Mouse (Mus musculus): ENCODE measurements around the gene Ubash3b. TPM values are rescaled to one million over a fixed set of nuclear protein-coding genes. Genes with fewer than 3 reads are reported as not detected.

The Ubash3b gene
- polyA plus RNA-seq, 1 experiment from 2014 or later: 9.6 TPM

DNA sequence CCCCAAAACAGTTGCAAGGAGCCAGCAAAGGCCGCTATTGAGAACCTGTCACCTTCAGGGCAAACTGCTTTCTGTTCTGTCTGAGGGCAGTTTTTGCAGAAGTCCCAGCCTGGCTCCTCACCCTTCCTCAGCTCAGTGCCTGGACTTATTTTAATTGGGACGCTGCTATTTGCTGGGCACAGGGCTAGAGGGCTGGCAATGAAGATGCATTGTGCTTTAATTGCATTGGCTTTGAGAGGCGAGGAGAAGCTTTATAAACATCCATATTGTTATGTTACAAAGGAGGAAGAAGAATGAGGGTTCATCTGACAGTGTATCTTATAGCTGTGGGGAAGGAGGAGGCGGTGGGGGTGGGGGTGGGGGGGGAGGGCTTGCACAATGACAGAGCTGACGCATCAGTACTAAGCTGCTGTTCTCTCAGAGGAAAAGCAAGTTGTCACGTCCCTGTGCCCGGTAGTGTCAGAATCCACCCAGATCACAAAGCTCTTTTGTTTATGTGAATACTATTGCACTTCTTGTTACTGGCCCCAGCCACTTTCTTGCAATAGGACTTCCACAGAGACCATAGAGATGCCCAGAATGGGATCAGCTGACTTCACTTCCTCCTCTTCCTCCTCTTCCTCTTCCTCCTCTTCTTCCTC is 841 bp downstream of the Ubash3b start:
- no peaks in the 10 kb centered on the region for H3K36me3 ChIP-seq (ENCODE audit: control insufficient read depth, insufficient read depth, low read length)
- no peak for ATAC-seq (ENCODE audit: insufficient number of reproducible peaks, insufficient read depth, low FRiP score, low read depth)
- no peak overlapping the region for H3K4me2 ChIP-seq (ENCODE audit: low read length)
- no peak overlapping the region for H3K27ac ChIP-seq (replicated peaks in 1 of 2; ENCODE audit: control insufficient read depth in 1 of 2, insufficient read depth in 1 of 2, low read depth in 2 of 2, low read length in 2 of 2)
- H3K9ac ChIP-seq (ENCODE audit: low read length): no peak overlapping the region
- H3K9me3 ChIP-seq (ENCODE audit: control insufficient read depth, low read length): no peaks in the 10 kb centered on the region
- H3K4me3 ChIP-seq (ENCODE audit: control insufficient read depth in 1 of 2, insufficient read depth in 1 of 2, low read depth in 1 of 2, low read length in 2 of 2): no peak overlapping the region
- no peaks in the 10 kb centered on the region for H3K27me3 ChIP-seq (ENCODE audit: control insufficient read depth, insufficient read depth, low read length)
- H3K4me1 ChIP-seq (ENCODE audit: control insufficient read depth in 2 of 2, insufficient read depth in 2 of 2, low read length in 2 of 2): peaks cover 9% of the 10 kb centered on the region in 2 experiments
- 62% methylated on average over 7 of the region's 7 CpGs for WGBS

DNA sequence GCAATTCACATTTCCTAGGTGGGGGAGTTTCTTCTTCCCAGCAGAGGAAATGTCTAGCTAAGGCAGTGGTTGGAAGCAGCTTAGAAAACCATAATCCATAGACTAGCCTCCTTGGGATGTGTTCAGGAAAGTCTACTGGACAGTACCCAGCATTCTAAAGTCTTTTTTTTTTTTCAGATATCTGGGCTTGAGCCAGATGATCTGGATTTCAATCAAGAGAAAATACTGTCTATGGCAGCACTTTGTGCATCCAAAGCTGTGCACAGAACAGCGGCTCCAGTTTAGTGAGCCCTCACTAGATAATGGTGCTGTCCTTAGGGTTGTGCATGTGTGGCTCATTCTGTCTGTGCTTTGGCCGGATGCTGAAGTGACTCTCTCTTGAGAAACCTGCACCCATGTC is 2.3 kb downstream of the Ubash3b start:
- Histone ChIP-seq H3K27ac (replicated peaks in 1 of 2; ENCODE audit: control insufficient read depth in 1 of 2, insufficient read depth in 1 of 2, low read depth in 2 of 2, low read length in 2 of 2) (no peak overlapping the region), H3K27me3 (ENCODE audit: control insufficient read depth, insufficient read depth, low read length) (no peaks in the 10 kb centered on the region), H3K36me3 (ENCODE audit: control insufficient read depth, insufficient read depth, low read length) (no peaks in the 10 kb centered on the region), H3K9me3 (ENCODE audit: control insufficient read depth, low read length) (no peaks in the 10 kb centered on the region), H3K4me1 (ENCODE audit: control insufficient read depth in 2 of 2, insufficient read depth in 2 of 2, low read length in 2 of 2) (peaks cover 9% of the 10 kb centered on the region in 2 experiments), H3K4me2 (ENCODE audit: low read length) (no peak overlapping the region), H3K4me3 (ENCODE audit: control insufficient read depth in 1 of 2, insufficient read depth in 1 of 2, low read depth in 1 of 2, low read length in 2 of 2) (no peak overlapping the region), H3K9ac (ENCODE audit: low read length) (no peak overlapping the region)
- no peak for ATAC-seq (ENCODE audit: insufficient number of reproducible peaks, insufficient read depth, low FRiP score, low read depth)
- WGBS: 81% methylated on average over 2 of the region's 2 CpGs

DNA sequence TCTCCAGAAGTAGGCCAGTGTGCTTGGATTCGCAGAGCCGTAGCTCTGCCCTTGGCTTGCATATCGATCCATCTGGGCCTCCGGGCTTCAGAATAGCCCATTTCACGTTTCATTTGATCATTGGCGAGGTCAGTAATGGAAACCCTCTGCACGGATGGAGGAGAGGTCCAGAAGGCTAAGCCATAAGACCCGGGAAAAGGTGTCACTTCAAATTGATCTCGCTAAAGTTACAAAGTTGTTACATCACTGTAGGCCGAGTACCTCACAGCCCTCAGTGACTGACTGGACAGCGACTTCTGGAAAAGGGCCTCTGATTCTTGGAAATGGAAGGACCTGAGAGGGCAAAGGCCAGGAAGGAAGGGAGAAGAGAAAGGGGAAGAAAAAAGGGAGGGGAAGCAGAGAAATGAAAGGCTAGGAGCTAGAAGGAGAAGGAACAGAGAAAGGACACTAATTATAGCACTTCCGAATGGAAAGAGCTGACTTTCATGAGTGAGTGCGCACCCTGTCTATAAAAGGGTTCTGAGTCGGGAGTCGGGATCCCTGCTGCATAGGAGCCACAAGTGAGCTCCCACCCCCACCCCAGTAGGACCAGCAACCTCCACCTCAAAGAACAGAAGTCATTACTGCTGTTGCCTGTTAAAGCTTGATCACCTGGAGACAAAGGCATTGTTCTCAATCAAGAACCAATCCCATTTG is 3.5 kb downstream of the Ubash3b start:
- H3K4me3 ChIP-seq (ENCODE audit: control insufficient read depth in 1 of 2, insufficient read depth in 1 of 2, low read depth in 1 of 2, low read length in 2 of 2): peak overlapping the region; percentile 17 to 88; a peak in 3 of 4 replicates
- no peaks in the 10 kb centered on the region for H3K27me3 ChIP-seq (ENCODE audit: control insufficient read depth, insufficient read depth, low read length)
- H3K27ac ChIP-seq (replicated peaks in 1 of 2; ENCODE audit: control insufficient read depth in 1 of 2, insufficient read depth in 1 of 2, low read depth in 2 of 2, low read length in 2 of 2): peak overlapping the region in 1 of 2 experiments; percentile 86; a peak in 1 of 4 replicates
- peak overlapping the region; percentile 88 for H3K4me2 ChIP-seq (ENCODE audit: low read length)
- no peak for ATAC-seq (ENCODE audit: insufficient number of reproducible peaks, insufficient read depth, low FRiP score, low read depth)
- H3K9ac ChIP-seq (ENCODE audit: low read length): peak overlapping the region; percentile 88; the same call in 1 of the 2 replicates
- WGBS: 23% methylated on average over 15 of the region's 15 CpGs
- H3K36me3 ChIP-seq (ENCODE audit: control insufficient read depth, insufficient read depth, low read length): no peaks in the 10 kb centered on the region
- H3K9me3 ChIP-seq (ENCODE audit: control insufficient read depth, low read length): no peaks in the 10 kb centered on the region
- peaks cover 16 to 21% of the 10 kb centered on the region in 2 experiments for H3K4me1 ChIP-seq (ENCODE audit: control insufficient read depth in 2 of 2, insufficient read depth in 2 of 2, low read length in 2 of 2)

DNA sequence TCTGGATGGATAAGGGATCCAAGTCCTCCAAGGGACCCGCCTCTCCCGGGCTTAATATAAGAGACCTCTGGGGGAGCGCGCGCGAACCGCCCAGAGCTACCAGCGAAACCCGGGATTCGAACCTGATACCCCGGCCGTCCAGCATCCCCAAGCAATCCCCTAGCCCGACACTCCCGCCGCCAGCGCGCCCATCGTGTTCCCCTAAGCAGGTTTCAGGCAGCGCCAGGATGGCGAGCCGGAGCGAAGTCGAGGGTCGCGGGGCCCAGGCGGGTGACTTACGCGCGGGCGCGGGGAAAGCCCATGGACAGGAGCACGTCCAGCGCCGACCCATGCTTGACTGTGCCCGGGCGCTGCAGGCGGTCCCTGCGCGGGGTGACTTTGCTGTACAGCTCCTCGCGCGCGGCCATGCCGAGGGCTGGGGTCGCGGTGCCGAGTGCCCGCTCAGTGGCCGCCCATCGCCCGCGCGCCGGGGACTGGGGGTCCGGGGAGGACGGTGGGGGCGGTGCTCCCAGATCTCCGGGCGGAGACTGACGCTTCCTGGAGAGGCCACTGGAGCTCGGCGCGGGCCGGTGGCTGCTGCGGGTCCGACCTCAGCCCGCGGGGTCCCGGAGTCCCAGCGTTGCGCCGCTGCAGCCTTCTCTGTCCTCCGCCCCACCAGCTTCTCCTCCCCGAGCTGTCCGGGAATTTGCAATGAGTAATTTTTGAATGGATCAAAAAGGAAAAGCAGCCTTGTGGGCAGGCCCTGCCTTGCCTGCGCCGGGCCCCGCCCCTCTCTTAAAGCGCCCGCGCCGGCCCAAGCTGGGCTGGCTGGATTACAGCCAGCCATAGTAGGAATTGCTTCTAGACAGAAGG is 4.3 kb downstream of the Ubash3b start:
- Histone ChIP-seq H3K4me1 (ENCODE audit: control insufficient read depth in 2 of 2, insufficient read depth in 2 of 2, low read length in 2 of 2) (peaks cover 21 to 26% of the 10 kb centered on the region in 2 experiments), H3K9ac (ENCODE audit: low read length) (peak overlapping the region; percentile 88), H3K4me3 (ENCODE audit: control insufficient read depth in 1 of 2, insufficient read depth in 1 of 2, low read depth in 1 of 2, low read length in 2 of 2) (peak overlapping the region; percentile 75 to 88), H3K36me3 (ENCODE audit: control insufficient read depth, insufficient read depth, low read length) (no peaks in the 10 kb centered on the region), H3K9me3 (ENCODE audit: control insufficient read depth, low read length) (no peaks in the 10 kb centered on the region), H3K27ac (replicated peaks in 1 of 2; ENCODE audit: control insufficient read depth in 1 of 2, insufficient read depth in 1 of 2, low read depth in 2 of 2, low read length in 2 of 2) (peak overlapping the region; percentile 71 to 86), H3K27me3 (ENCODE audit: control insufficient read depth, insufficient read depth, low read length) (no peaks in the 10 kb centered on the region), H3K4me2 (ENCODE audit: low read length) (peak overlapping the region; percentile 88)
- peak; percentile 86 for ATAC-seq (ENCODE audit: insufficient number of reproducible peaks, insufficient read depth, low FRiP score, low read depth)
- WGBS: under 1% methylated on average over 75 of the region's 82 CpGs

DNA sequence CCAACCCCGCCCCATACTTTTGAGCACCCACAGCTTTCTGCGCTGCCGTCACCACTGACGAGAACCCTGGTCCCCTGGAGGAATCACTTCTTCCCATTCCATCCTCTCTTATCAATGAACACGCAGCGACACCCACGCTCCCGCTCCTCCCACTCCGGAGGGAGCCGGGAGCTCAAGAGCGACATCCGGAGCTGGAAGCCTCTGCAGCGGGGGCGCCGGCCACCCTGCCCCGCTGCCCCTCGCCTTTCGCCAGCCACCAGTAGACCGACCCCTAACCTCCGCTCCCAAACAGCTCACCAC is 4.8 kb downstream of the Ubash3b start:
- Histone ChIP-seq H3K36me3 (ENCODE audit: control insufficient read depth, insufficient read depth, low read length) (no peaks in the 10 kb centered on the region), H3K4me3 (ENCODE audit: control insufficient read depth in 1 of 2, insufficient read depth in 1 of 2, low read depth in 1 of 2, low read length in 2 of 2) (peak overlapping the region; percentile 75 to 88), H3K4me2 (ENCODE audit: low read length) (peak overlapping the region; percentile 88), H3K27ac (replicated peaks in 1 of 2; ENCODE audit: control insufficient read depth in 1 of 2, insufficient read depth in 1 of 2, low read depth in 2 of 2, low read length in 2 of 2) (no peak overlapping the region), H3K9ac (ENCODE audit: low read length) (peak overlapping the region; percentile 88), H3K4me1 (ENCODE audit: control insufficient read depth in 2 of 2, insufficient read depth in 2 of 2, low read length in 2 of 2) (peaks cover 21 to 29% of the 10 kb centered on the region in 2 experiments), H3K9me3 (ENCODE audit: control insufficient read depth, low read length) (no peaks in the 10 kb centered on the region), H3K27me3 (ENCODE audit: control insufficient read depth, insufficient read depth, low read length) (no peaks in the 10 kb centered on the region)
- ATAC-seq (ENCODE audit: insufficient number of reproducible peaks, insufficient read depth, low FRiP score, low read depth): no peak
- WGBS: under 1% methylated on average over 20 of the region's 20 CpGs

DNA sequence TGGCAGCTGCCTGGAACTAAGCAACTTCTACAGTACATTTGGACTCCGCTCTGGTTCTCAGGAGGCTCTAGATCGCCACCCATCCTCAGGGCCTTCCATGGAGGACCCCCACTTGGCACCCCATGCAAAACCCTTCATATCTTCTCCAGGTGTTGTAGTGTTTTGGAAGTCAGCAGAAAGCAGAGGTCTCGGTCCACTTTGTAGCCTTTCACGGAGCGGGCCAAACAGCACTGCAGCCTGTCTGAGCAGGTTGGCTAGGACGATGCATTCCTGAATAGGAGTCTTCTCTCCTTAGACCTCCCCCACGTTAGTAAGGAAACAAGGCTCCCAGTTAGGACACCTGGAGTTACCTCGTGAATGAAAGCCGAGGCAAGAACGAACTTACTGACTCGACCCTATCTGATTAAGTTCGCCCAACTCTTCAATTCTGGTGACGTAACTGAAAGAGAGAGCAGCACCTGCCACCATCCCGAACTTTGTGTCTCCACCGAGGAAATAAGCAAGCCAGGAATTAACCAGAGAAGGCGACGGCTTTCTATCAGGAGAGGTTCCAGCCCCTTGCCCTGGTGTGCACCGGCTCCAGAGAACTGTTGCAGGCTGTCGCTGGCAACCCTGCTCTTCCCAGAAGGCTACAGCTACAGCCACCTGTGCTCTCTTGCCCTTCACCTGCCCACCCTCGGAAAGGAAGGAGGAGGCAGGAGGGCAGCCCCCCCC is 5.3 kb downstream of the Ubash3b start:
- Histone ChIP-seq H3K9me3 (ENCODE audit: control insufficient read depth, low read length) (no peaks in the 10 kb centered on the region), H3K4me1 (ENCODE audit: control insufficient read depth in 2 of 2, insufficient read depth in 2 of 2, low read length in 2 of 2) (peaks cover 21 to 34% of the 10 kb centered on the region in 2 experiments), H3K4me3 (ENCODE audit: control insufficient read depth in 1 of 2, insufficient read depth in 1 of 2, low read depth in 1 of 2, low read length in 2 of 2) (peak overlapping the region; percentile 75 to 88), H3K4me2 (ENCODE audit: low read length) (peak overlapping the region; percentile 88), H3K27ac (replicated peaks in 1 of 2; ENCODE audit: control insufficient read depth in 1 of 2, insufficient read depth in 1 of 2, low read depth in 2 of 2, low read length in 2 of 2) (no peak overlapping the region), H3K27me3 (ENCODE audit: control insufficient read depth, insufficient read depth, low read length) (no peaks in the 10 kb centered on the region), H3K36me3 (ENCODE audit: control insufficient read depth, insufficient read depth, low read length) (no peaks in the 10 kb centered on the region), H3K9ac (ENCODE audit: low read length) (peak overlapping the region; percentile 88)
- 31% methylated on average over 20 of the region's 20 CpGs for whole genome bisulfite sequencing
- no peak for ATAC-seq (ENCODE audit: insufficient number of reproducible peaks, insufficient read depth, low FRiP score, low read depth)

DNA sequence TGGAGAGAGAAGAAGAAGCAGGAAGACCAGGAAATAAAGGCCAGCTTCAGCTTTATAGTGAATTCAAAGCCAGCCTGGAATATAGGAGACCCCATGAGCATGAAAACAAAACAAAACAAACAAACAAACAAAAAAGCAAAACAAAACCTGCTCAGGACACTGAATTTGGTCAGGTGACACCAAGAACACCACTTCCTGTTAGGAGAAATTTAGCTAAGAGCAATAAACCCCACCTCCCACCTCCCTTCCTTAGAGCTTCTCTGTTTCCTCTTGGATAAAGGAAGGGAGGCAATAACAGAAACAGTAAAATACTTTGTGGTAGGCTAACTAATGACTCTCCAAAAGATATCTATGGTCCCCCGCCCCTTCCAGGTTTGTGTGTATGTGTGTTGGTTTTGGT is 7.5 kb downstream of the Ubash3b start:
- Histone ChIP-seq H3K27ac (replicated peaks in 1 of 2; ENCODE audit: control insufficient read depth in 1 of 2, insufficient read depth in 1 of 2, low read depth in 2 of 2, low read length in 2 of 2) (no peak overlapping the region), H3K9ac (ENCODE audit: low read length) (no peak overlapping the region), H3K4me2 (ENCODE audit: low read length) (no peak overlapping the region), H3K36me3 (ENCODE audit: control insufficient read depth, insufficient read depth, low read length) (no peaks in the 10 kb centered on the region), H3K4me1 (ENCODE audit: control insufficient read depth in 2 of 2, insufficient read depth in 2 of 2, low read length in 2 of 2) (peaks cover 23 to 40% of the 10 kb centered on the region in 2 experiments), H3K4me3 (ENCODE audit: control insufficient read depth in 1 of 2, insufficient read depth in 1 of 2, low read depth in 1 of 2, low read length in 2 of 2) (no peak overlapping the region), H3K27me3 (ENCODE audit: control insufficient read depth, insufficient read depth, low read length) (no peaks in the 10 kb centered on the region), H3K9me3 (ENCODE audit: control insufficient read depth, low read length) (no peaks in the 10 kb centered on the region)
- WGBS: 82% methylated on average over 1 of the region's 1 CpGs
- no peak for ATAC-seq (ENCODE audit: insufficient number of reproducible peaks, insufficient read depth, low FRiP score, low read depth)
